Mouse (Mus musculus) ES-E14 (cell line): ENCODE data around the gene Myo10. TPM values are rescaled to one million over a fixed set of nuclear protein-coding genes. Genes with fewer than 3 reads are reported as not detected.
A peak's percentile ranks its signal among the peaks of the same experiment; 100 is the strongest.

Experiments
- DNase-seq: peaks from one replicate; pipeline ENCODE4 v3.0.0-alpha.2; 2013; ENCODE audit warnings: low read depth, low spot score
- H3K27ac ChIP-seq: 2 replicates; pipeline ENCODE4 v1.5.1; 2012; ENCODE audit warnings: low read depth, mild to moderate bottlenecking, low read length, moderate library complexity, mixed read lengths; ENCODE audit not compliant: poor library complexity, insufficient read depth, severe bottlenecking
- H3K36me3 ChIP-seq: 2 replicates; pipeline ENCODE4 v1.6.1; 2012; ENCODE audit warnings: mild to moderate bottlenecking, low read length, moderate library complexity, mixed read lengths; ENCODE audit not compliant: control insufficient read depth, poor library complexity, insufficient read depth, severe bottlenecking
- H3K4me1 ChIP-seq, 2 experiments: fragments of 150-350 bp in 1 of 2; sonication (generic) in 1 of 2; 2 replicates each; pipeline ENCODE4 v1.6.1; 2012; ENCODE audit warnings: low read length in 2 of 2, mild to moderate bottlenecking in 1 of 2, mixed read lengths in 1 of 2; ENCODE audit not compliant: control insufficient read depth in 2 of 2, insufficient read depth in 2 of 2, poor library complexity in 1 of 2
- H3K4me3 ChIP-seq, 2 experiments: fragments of 150-350 bp in 1 of 2; sonication (generic) in 1 of 2; 2 replicates each; pipeline ENCODE4 v1.5.1; 2012; ENCODE audit warnings: low read length in 2 of 2, low read depth in 1 of 2, mild to moderate bottlenecking in 1 of 2, mixed read lengths in 1 of 2; ENCODE audit not compliant: insufficient read depth in 1 of 2, poor library complexity in 1 of 2, severe bottlenecking in 1 of 2
- H3K9ac ChIP-seq: 2 replicates; pipeline ENCODE4 v1.6.1; 2012; ENCODE audit warnings: low read depth, mild to moderate bottlenecking, low read length, mixed read lengths; ENCODE audit not compliant: poor library complexity, insufficient read depth, severe bottlenecking
- H3K9me3 ChIP-seq: fragments of 150-350 bp; sonication (generic); 2 replicates; pipeline ENCODE4 v1.6.1; 2012; ENCODE audit warnings: low read depth, mild to moderate bottlenecking, low read length; ENCODE audit not compliant: control insufficient read depth, insufficient read depth
- CHD2 ChIP-seq: IDR thresholded peaks from 2 replicates; pipeline ENCODE4 v1.6.1; 2014; ENCODE audit warnings: mild to moderate bottlenecking, low read depth, low read length, inconsistent platforms
- HCFC1 ChIP-seq: IDR thresholded peaks from 2 replicates; pipeline ENCODE4 v1.6.1; 2012; ENCODE audit warnings: low read length, inconsistent platforms, borderline replicate concordance; ENCODE audit not compliant: insufficient read depth
- MAFK ChIP-seq: IDR thresholded peaks from 2 replicates; pipeline ENCODE4 v1.6.1; 2014; ENCODE audit warnings: mild to moderate bottlenecking, low read depth, low read length, inconsistent platforms; ENCODE audit not compliant: insufficient read depth
- ZC3H11A ChIP-seq: IDR thresholded peaks from 2 replicates; pipeline ENCODE4 v1.6.1; 2012; ENCODE audit warnings: low read depth, mild to moderate bottlenecking, inconsistent platforms, low read length, borderline replicate concordance
- ZNF384 ChIP-seq: IDR thresholded peaks from 2 replicates; pipeline ENCODE4 v1.6.1; 2012; ENCODE audit warnings: low read depth, low read length, inconsistent platforms
- in situ Hi-C, 2 experiments: fragments of 600-800 bp; cut with MboI; formaldehyde crosslinking; loops; one replicate each; pipeline ENCODE4 v1.15.1; 2025; ENCODE audit warnings: low sequenced_read_pairs in 2 of 2, inconsistent platforms in 1 of 2; ENCODE audit not compliant: unreplicated experiment in 2 of 2
- total RNA-seq: library from RNA; depleted of rRNA; stranded (reverse); fragments of 300-350 nt; gene quantifications from 2 replicates; pipeline ENCODE4 v1.2.3, GENCODE M21; 2012

Gene Myo10
- total RNA-seq, 1 experiment = 133 TPM

DNA sequence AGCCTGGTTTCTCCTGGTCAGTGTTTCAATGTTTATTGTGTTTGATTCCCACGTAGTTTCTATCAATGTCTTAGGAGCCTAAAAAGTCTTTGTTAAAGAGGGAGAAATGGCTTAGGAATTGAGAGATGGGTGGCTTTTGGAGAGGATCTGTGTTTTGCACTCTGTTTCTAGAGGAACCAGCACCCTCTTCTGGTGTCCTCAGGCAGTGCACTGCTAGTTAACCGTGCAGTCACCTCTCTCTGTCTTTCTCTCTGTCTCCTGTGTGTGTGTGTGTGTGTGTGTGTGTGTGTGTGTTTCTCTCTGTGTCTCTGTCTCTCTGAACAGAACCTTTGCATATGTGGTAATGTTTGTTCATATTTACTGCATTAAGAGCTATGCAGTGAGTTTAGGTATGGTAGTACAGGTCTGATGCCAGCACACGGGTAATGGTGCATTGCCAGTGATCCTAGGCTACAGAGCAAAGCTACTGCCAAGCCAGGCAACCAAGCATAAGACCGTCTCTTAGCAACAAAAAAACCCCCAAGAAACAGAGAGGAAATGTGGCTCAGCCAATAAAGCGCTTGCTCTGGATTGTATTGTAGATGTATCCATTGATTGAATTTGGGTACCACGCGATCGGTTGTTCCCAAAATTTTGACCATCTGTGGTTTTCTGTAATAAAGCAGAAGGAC lies 110.6 kb downstream of the Myo10 start:
- peaks cover 6 to 10% of the 10 kb centered on the region in 2 experiments for H3K4me1 ChIP-seq
- no peak overlapping the region for H3K27ac ChIP-seq
- DNase-seq = no peak
- in situ Hi-C loops = loop anchor here (10.0 to 25.0 kb wide), 2 partner anchors 52 to 1146 kb away; no protein-coding TSS in a partner anchor
- peaks cover 21% of the 10 kb centered on the region for H3K36me3 ChIP-seq
- no peak overlapping the region for H3K9ac ChIP-seq
- H3K4me3 ChIP-seq = no peak overlapping the region
- no peaks in the 10 kb centered on the region for H3K9me3 ChIP-seq
- TF ChIP-seq CHD2 (no peak), HCFC1 (no peak), MAFK (no peak), ZNF384 (no peak), ZC3H11A (peak; percentile 50; the same call in 1 of the 2 replicates)

- H3K27ac ChIP-seq = no peak overlapping the region
- no peak for DNase-seq
- no peaks in the 10 kb centered on the region for H3K9me3 ChIP-seq
- H3K36me3 ChIP-seq = peaks cover 23% of the 10 kb centered on the region
- H3K9ac ChIP-seq = no peak overlapping the region
- H3K4me3 ChIP-seq = no peak overlapping the region
- no peak for TF ChIP-seq HCFC1
- in situ Hi-C loops = loop anchor here (10.0 to 25.0 kb wide), 2 partner anchors 51 to 1147 kb away; no protein-coding TSS in a partner anchor
- H3K4me1 ChIP-seq = peaks cover 0 to 7% of the 10 kb centered on the region in 2 experiments; a peak in 3 of 4 replicates
These were observed 111.6 kb downstream of the Myo10 start for GRCm38 (mm10) chr15:25733739-25734430.

DNA sequence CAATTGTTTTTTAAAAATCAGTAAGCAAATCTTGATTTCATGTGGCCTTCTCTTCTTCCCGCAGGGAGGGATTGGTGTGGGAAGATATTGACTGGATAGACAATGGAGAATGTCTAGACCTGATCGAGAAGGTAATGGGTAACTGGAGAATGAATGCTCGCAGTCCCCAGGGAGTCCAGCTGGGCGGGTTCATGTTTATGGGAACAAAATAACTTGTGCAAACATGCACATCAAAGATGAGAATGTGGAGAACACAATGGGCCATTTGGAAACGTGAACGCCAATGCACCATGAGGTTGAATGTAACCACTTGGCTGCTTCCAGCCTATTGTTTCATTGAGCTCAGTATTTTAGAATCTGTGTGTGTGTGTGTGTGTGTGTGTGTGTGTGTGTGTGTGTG lies 114.2 kb downstream of the Myo10 start:
- Histone ChIP-seq H3K27ac (no peak overlapping the region), H3K4me3 (no peak overlapping the region), H3K36me3 (peaks cover 27% of the 10 kb centered on the region), H3K9ac (no peak overlapping the region), H3K4me1 (peaks cover 13 to 14% of the 10 kb centered on the region in 2 experiments), H3K9me3 (no peaks in the 10 kb centered on the region)
- no peak for DNase-seq
- in situ Hi-C loops = loop anchor here (10.0 to 25.0 kb wide), 2 partner anchors 48 to 1149 kb away; no protein-coding TSS in a partner anchor
- TF ChIP-seq ZNF384 (no peak), ZC3H11A (no peak), HCFC1 (no peak), CHD2 (no peak), MAFK (no peak)

GRCm38 (mm10) chr15:25740271-25740670 lies 117.9 kb downstream of the Myo10 start:
- no peak overlapping the region for H3K9ac ChIP-seq
- peaks cover 20% of the 10 kb centered on the region for H3K36me3 ChIP-seq
- H3K9me3 ChIP-seq = no peaks in the 10 kb centered on the region
- no peak overlapping the region for H3K4me3 ChIP-seq
- peak overlapping the region; percentile 86 for H3K27ac ChIP-seq
- peaks cover 17 to 20% of the 10 kb centered on the region in 2 experiments for H3K4me1 ChIP-seq
- in situ Hi-C loops = loop anchor here in 1 of 2 experiments (25.0 kb wide), 1 partner anchor 1153 kb away; no protein-coding TSS in a partner anchor
- no peak for TF ChIP-seq ZC3H11A
- no peak for TF ChIP-seq HCFC1
- no peak for TF ChIP-seq CHD2
- TF ChIP-seq ZNF384 = no peak
- no peak; the same call in 1 of the 2 replicates for TF ChIP-seq MAFK
- DNase-seq = no peak
